Mouse (Mus musculus) cerebellum, postnatal 14 days (tissue): ENCODE data around the gene Ppil1.
A peak's percentile ranks its signal among the peaks of the same experiment; 100 is the strongest.

Experiments
- DNase-seq, 2 experiments: peaks; one replicate each; pipeline ENCODE4 v3.0.0; 2021; ENCODE audit warnings: mixed read lengths in 2 of 2

Gene Ppil1

GRCm38 (mm10) chr17:29263840-29264633 lies at the start of gene Ppil1:
Ppil1 (minus strand) TSS chr17:29264186.
- peak; percentile 87 to 88 for DNase-seq

DNA sequence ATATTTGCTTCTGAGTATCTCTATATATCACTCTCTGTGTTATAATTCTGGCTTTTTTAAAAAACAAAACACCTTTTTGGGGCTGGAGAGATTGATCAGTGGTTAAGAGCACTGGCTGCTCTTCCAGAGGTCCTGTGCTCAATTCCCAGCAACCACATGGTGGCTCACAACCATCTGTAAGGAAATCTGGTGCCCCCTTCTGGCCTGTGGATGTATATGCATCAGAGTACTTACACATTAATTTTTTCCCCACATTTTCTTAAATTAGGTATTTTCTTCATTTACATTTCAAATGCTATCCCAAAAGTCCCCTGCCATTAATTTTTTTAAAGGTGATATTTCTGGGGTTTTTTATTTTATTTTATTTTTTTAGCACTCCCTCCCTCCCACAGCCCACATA lies 49.3 kb upstream of the Ppil1 start:
- peak in 1 of 2 experiments; percentile 23 for DNase-seq

DNA sequence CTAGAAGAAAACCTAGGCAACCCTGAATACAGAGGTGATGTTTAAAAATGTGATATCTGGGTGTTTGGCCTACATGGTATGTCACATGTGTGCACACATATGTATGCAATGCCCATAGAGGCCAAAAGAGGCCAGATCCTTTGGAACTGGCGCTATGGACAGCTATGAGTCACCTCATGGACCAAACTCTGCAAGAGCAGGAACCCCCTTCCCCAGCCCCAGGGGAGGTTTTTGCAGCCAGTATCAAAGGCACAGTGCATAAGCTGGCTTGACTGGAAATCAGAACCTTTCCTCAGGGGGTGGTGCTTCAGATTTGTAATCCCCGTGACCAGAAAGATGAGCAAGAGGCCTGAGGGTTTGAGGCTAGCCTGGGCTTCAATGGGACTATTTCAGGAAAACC lies 48.1 kb upstream of the Ppil1 start:
- DNase-seq = no peak

GRCm38 (mm10) chr17:29311602-29312001 lies 47.6 kb upstream of the Ppil1 start:
- DNase-seq = no peak

DNA sequence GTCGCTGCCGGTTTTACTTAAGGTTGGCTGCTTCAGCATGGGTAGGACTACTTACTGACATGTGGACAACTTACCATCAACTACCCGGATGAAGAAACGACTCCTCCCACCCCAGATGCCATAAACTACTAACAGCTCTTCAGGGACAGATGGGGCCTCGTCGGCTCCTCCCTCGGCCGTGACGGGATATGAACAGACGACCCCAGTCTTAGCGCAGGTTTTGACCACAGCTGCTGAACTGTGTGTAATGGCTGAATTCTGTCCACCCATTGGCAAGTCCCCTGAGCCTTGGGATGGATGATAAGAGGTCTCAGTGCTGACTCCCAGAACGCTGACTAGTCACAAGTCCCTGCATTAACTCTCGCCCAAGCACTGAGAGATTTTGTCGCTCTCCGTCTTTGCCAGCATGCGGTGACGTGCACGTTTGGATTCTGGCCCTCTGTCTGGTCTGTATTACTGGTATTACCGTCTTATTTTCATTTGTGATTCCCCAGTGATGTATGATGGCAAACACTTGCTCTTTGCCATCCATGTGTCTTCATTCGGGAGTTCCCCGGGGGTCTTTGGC lies 46.2 kb upstream of the Ppil1 start:
- DNase-seq = no peak

DNA sequence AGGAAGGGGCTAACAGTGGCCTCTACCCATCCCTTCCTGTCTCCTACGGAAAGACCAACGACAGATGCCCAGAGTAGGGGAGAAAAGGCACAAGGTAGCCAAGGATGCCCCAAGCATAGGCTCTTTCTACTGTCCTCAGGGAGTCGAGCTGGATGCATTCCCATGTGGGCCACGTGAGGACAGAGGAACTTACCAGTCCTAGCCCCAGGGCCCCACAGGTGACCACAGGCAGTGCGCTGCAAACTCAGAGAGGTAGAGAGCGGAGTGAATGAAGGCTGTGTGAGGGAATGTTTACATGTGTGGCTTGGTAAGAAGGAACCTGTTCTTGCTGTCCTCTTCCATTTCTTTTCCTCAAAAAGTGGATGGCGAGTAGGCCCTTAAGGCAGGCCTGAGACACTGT lies 41.9 kb upstream of the Ppil1 start:
- DNase-seq = peak in 1 of 2 experiments; percentile 45

- peak; percentile 53 to 57 for DNase-seq
Observed at GRCm38 (mm10) chr17:29305058-29305806, 41.2 kb upstream of the Ppil1 start.

DNA sequence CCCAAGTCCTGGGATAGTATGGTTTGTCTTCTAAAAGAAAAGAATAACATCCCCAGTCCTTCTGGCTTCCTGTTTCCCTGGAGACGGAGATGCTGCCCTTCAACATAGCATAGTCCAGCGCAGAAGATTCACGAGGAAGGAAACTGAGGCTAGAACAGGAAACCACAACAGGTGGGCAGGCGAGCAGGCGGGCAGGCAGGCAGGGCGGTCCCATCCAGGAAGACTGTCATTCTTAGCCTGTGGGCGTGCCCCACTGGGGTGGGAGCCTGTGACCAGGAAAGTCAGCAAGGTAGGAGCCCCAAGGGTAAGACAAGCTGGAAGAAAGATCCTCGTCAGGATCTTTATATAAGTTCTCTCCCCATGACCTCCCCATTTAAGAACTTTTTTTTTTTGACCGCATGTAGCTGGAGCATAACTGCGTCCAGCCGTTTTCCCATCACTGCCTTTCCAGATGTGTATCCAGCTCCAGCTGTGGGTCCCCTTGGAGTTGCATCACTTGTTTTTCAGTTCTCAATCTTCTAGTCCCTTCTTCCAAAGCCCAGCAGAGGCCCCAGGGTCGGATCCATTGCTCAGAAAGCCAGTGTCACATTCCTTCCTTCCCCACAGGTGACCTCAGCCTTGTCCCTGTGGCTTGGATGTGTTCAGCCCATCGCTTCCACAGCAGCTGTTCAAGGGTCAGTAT lies 40.5 kb upstream of the Ppil1 start:
- no peak for DNase-seq

- no peak for DNase-seq
Observed at GRCm38 (mm10) chr17:29303856-29304255, 39.9 kb upstream of the Ppil1 start.

DNA sequence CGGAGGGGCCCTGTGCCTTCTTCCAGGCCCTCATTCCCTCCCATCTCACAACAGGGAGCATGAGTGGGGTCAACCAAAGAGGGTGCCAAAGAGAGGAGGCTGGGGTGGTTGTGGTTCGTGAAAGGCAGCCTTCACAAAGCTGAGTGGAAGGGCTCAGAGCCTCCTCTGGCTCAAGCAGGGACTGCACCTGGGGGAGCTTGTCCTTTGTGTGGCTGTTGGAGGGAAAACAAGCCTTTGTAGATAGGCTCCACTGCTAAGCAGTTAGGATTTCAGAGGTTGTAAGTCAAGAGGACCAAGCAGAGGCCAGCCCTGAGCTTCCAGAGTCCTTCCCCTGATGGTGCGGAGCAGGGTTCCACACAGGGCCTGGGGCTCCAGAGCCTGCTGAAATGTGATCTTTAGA lies 39.1 kb upstream of the Ppil1 start:
- peak in 1 of 2 experiments; percentile 20 for DNase-seq

DNA sequence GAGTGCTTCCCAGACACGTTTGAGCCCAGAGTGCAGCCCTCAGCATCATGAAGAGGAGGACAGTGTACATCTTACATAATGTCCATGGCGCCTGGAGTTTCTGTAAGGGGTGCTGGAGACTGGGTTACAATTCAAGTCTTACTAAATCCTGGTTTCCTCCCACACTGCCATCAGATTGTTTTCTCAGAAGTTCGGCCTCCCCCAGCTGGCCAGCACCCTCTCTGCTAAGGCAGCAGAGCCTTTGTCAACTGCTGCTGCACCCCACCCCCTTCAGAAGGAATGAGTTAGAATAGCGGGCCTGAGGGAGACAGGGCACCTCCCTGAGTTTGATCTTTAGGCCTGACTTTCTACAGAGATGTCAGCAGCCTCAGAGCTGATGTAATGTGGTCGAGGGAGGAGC lies 38.2 kb upstream of the Ppil1 start:
- no peak for DNase-seq

DNA sequence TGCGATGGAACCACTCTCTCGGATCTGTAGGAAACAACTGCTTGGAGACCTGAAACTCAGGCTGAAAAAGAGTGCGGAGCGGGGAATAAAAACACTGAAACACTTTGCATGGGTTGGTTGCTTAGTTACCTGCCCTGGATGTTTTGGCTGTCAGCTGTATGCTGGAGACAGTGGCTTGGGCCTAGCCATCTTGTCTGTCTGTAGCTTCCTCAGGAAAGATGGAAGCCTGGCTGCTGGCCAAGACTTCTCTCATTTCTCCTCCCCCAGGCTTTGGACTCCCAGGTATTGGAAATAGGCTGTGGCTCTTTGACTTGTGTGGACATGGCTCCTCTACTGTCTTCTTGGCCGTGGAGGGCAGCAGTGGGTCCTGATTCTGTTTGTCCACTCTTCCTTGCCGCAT lies 37.4 kb upstream of the Ppil1 start:
- DNase-seq = no peak

GRCm38 (mm10) chr17:29300926-29301325 lies 36.9 kb upstream of the Ppil1 start:
- no peak for DNase-seq

- peak; percentile 36 to 41 for DNase-seq
Observed at GRCm38 (mm10) chr17:29299282-29299681, 35.3 kb upstream of the Ppil1 start.

- DNase-seq = no peak
Observed at GRCm38 (mm10) chr17:29297813-29298212, 33.8 kb upstream of the Ppil1 start.

- no peak for DNase-seq
Observed at GRCm38 (mm10) chr17:29297321-29297720, 33.3 kb upstream of the Ppil1 start.

DNA sequence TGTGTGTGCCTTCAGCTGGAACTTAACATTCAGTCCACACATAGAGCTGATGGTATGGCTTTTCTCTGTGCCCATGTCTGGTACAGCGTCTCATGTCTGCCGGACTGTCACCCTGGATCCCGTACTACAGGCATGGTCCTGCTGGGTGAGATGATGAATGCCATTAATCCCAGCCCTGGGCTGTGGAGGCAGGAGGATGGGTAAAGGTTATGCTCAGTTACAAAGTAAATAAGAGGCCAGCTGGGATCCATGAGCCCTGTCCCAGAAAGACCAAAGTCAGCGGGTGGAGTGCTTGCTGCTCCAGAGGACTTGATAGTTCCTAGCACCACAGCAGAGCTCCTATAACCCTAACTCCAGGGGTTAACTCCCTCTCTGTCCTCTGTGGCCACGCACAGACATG lies 31.8 kb upstream of the Ppil1 start:
- DNase-seq = no peak

- DNase-seq = peak; percentile 43 to 74
Observed at GRCm38 (mm10) chr17:29293807-29294605, 30.0 kb upstream of the Ppil1 start.

- no peak for DNase-seq
Observed at GRCm38 (mm10) chr17:29292996-29293395, 29.0 kb upstream of the Ppil1 start.

DNA sequence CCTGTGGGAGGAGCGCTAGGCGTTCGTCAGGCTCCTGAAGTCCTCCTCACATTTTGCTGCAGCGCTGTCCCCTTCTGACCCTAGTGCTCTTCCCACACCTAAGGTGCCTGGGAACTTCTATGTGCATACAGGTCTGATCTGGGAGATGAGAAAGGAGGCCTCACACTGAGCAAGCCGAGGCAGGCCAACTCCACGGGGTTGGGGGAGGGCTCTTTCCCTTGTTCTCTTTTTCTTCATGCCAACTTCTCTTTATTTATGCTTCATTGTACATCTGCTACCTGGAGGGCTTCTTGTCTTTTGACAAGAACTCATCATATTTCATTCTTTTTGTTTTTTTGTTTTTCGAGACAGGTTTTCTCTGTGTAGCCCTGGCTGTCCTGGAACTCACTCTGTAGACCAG lies 27.8 kb upstream of the Ppil1 start:
- no peak for DNase-seq

GRCm38 (mm10) chr17:29282216-29282952 lies 18.4 kb upstream of the Ppil1 start:
- no peak for DNase-seq

DNA sequence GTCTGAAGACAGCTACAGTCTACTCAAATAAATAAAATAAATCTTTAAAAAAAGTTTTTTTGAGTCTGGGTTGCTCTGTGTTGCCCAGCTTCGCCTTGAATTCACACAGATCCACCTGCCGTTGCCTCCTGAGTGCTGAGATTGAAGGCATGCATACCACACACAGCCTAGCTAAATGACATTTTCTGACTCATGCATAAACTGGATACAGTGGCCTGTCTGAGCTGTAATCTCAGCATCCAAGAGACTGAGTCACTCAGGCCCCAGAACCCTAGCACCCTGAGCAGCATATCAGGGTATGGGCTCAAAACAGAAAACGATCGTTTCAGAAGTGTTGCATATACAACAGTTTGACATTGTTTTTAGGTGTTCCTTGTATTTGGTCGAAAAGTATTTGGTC lies 17.6 kb upstream of the Ppil1 start:
- no peak for DNase-seq
